Mouse (Mus musculus): ENCODE data around the gene Rpn2.

- TF ChIP-seq EP300 (IDR thresholded peaks at IDR 0.05; ENCODE audit: low read depth): no peak
- no peak for TF ChIP-seq CTCF (IDR thresholded peaks at IDR 0.05; ENCODE audit: low read depth)
These were observed 30.7 kb upstream of the Rpn2 start for GRCm38 (mm10) chr2:157248111-157248510.

All from heart, postnatal 0 days (tissue).